Mouse (Mus musculus): ENCODE data around the gene Skap1.

- no peak for TF ChIP-seq POLR2A (IDR thresholded peaks at IDR 0.05; ENCODE audit: low read depth, low read length)
- no peak for TF ChIP-seq CTCF (IDR thresholded peaks at IDR 0.05; ENCODE audit: extremely low read depth, insufficient read length, insufficient replicate concordance, low read depth, low read length)
Measured at GRCm38 (mm10) chr11:96732657-96733056, 268.3 kb downstream of the Skap1 start.

Measured in small intestine, adult 2 months (tissue).